Mouse (Mus musculus) megakaryocyte, embryonic 14.5 days (primary cell): ENCODE data around the gene Zfp292. TPM values are rescaled to one million over a fixed set of nuclear protein-coding genes. Genes with fewer than 3 reads are reported as not detected.
A peak's percentile ranks its signal among the peaks of the same experiment; 100 is the strongest.

Source experiments
- H3K27me3 ChIP-seq: replicated peaks from 2 replicates; pipeline ENCODE3; 2012; ENCODE audit warnings: inconsistent platforms
- H3K36me3 ChIP-seq: replicated peaks from 2 replicates; pipeline ENCODE3; 2012; ENCODE audit warnings: low read length, inconsistent platforms, mixed read lengths
- H3K4me1 ChIP-seq: 2 replicates; pipeline ENCODE4 v1.6.1; 2012; ENCODE audit warnings: inconsistent platforms
- H3K4me3 ChIP-seq: replicated peaks from 2 replicates; pipeline ENCODE3; 2012; ENCODE audit warnings: moderate library complexity, mild to moderate bottlenecking, inconsistent platforms
- H3K9me3 ChIP-seq: 2 replicates; pipeline ENCODE4 v1.6.1; 2012; ENCODE audit warnings: inconsistent platforms
- FLI1 ChIP-seq: IDR thresholded peaks from 2 replicates; pipeline ENCODE4 v1.6.1; 2012; ENCODE audit warnings: low read length, inconsistent platforms, mixed read lengths
- GATA1 ChIP-seq: IDR thresholded peaks from 3 replicates; pipeline ENCODE4 v1.6.1; 2012; ENCODE audit warnings: mixed read lengths, low read length, inconsistent platforms, borderline replicate concordance
- polyA plus RNA-seq: library from polyadenylated mRNA; stranded (reverse); fragments of >175 nt; gene quantifications from 2 replicates; pipeline ENCODE4 v1.2.3, GENCODE M21; 2012; ENCODE audit warnings: low replicate concordance; ENCODE audit not compliant: insufficient read depth

Zfp292 gene
- polyA plus RNA-seq, 1 experiment: 0.18 TPM

- Histone ChIP-seq H3K4me1 (peaks cover 24% of the 10 kb centered on the region), H3K27me3 (no peaks in the 10 kb centered on the region), H3K4me3 (peak within 1 kb of the TSS; percentile 93), H3K36me3 (no peaks in the 10 kb centered on the region), H3K9me3 (no peaks in the 10 kb centered on the region)
- TF ChIP-seq GATA1 (no peak), FLI1 (peak; percentile 33; the same call in 1 of the 2 replicates)
Observed at GRCm38 (mm10) chr4:34777677-34778527, 104.9 kb downstream of the Zfp292 start, which contains the start of gene Smim8. Gene Smim8, minus strand, starts transcription at chr4:34778423.

DNA sequence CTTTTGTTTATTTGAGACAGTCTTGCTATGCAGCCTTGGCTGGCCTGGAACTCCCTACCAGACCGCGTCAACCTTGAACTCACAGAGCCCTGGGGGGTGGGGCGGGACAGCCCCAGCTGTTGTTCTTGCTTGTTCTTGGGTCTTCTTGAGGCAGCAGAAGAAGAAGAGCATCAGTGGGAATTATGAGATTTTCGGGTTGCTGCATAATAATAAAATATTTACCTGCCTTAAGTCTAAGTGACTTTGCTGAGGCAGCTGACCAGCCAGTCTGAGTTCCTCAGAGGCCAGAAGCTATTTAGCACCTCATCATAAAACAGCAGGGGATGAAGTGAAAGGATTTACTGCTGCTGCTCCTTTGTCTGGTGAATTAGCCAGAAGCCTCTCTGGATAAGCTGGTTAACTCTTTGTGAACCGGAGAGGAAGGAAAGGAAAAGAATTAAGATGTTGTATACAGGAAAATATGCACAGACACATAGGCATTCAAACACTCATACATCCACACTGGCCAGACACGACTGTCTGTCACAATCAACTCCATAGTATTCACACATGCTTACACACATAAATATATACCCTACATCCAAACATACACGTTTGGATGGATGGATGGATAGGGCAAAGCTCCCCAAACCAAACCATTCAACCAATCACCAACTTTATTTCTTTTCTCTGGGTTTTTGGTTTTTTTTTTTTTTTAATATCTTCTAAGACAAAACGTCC lies 110.9 kb downstream of the Zfp292 start:
- TF ChIP-seq GATA1 (no peak), FLI1 (no peak)

DNA sequence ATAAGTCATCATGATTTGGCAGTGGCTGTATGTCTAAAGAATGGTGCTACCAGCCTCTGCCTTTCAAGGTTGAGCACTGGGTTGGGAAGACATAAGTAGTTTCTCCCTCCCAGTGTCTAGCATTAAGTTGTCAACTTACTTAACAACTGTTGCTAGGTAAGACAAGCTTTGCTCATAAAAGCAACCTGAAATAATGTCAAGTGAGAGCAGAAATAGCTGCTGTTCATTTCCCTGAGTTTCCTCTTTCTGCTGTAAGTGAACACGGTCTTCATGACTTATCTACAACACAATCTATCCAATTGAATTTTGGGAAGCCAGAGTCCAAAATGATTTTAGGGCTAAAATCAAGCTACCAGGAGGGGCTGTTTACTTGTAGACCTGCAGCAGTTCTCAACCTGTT lies 126.6 kb downstream of the Zfp292 start, which contains the start of gene Gm136:
Gene Gm136 (minus strand): TSS at position 101 of the 400 bp plus-strand sequence.
- Histone ChIP-seq H3K27me3 (no peaks in the 10 kb centered on the region), H3K9me3 (no peaks in the 10 kb centered on the region), H3K4me1 (no peaks in the 10 kb centered on the region), H3K36me3 (no peaks in the 10 kb centered on the region), H3K4me3 (no peak within 1 kb of the TSS)
- TF ChIP-seq GATA1 (no peak), FLI1 (no peak)

More for the DNA sequence above, 110.9 kb downstream of the Zfp292 start:
- Histone ChIP-seq H3K9me3 (no peaks in the 10 kb centered on the region), H3K4me1 (peaks cover 11% of the 10 kb centered on the region), H3K4me3 (no peak overlapping the region), H3K27me3 (no peaks in the 10 kb centered on the region), H3K36me3 (peaks cover 25% of the 10 kb centered on the region)

Other genes starting within 250 kb of the Zfp292 start
- gene Slc35a1, start 195.5 kb downstream of the Zfp292 start, polyA plus RNA-seq: 0.87 TPM in 1 of 2 replicates, not detected in the other
- not detected in 2 replicates for gene Cfap206, start 152.8 kb downstream of the Zfp292 start, polyA plus RNA-seq
- gene Gm136, start 126.7 kb downstream of the Zfp292 start, polyA plus RNA-seq: not detected in 2 replicates
- 5.0 TPM in 1 of 2 replicates, not detected in the other for gene Smim8, start 104.5 kb downstream of the Zfp292 start, polyA plus RNA-seq
- gene Cga, start 10.8 kb upstream of the Zfp292 start, polyA plus RNA-seq: not detected in 2 replicates